In the genomic region with DNA sequence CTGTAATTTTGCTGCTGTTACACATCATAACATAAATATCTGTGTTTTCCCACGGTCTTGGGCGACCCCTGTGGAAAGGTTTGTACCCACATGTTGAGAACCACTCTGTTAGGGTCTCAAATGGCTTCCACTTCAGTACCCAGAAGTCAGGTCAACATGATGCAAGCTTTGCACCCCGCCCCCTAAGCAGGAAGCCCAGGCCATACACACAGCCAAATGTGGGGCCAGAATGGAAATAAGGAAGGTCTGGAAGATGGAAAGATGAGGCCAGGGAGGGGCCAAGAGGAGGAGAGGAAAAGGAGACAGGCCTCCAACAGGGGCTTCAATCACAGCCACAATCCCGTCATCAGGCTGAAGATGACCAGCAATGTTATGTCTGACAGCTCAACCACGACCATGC, we compare ENCODE assay signal across 7 mouse cellular contexts. TPM values are rescaled to one million over a fixed set of nuclear protein-coding genes. Genes with fewer than 3 reads are reported as not detected.
DNase-seq lines count a peak whose midpoint lies in the region; ATAC-seq lines count a peak whose summit lies in the region.

No protein-coding gene starts in this region.

- intact Hi-C loops in left cerebral cortex, postnatal 14 days (cut with DNase I), result loop anchor here (2.0 kb wide), 1 partner anchor 37 kb away; a partner anchor contains a TSS

- H3K27me3 ChIP-seq in heart, embryonic 15.5 days, result no peaks in the 10 kb centered on the region
- no peaks in the 10 kb centered on the region for H3K27me3 ChIP-seq in liver, embryonic 16.5 days (ENCODE audit: control insufficient read depth, insufficient read depth, low read depth, low read length)

- no peaks in the 10 kb centered on the region for H3K9me3 ChIP-seq in heart, embryonic 15.5 days (replicated peaks)
- no peaks in the 10 kb centered on the region for H3K9me3 ChIP-seq in liver, embryonic 16.5 days (replicated peaks; ENCODE audit: control insufficient read depth, low read length)

- DNase-seq in 3134 (ENCODE audit: extremely low read depth, insufficient read length, low spot score) (peak; percentile 47), 416B (ENCODE audit: low read depth) (peak; percentile 64)
- no peak for DNase-seq in right cerebral cortex, postnatal 36 days (ENCODE audit: low spot score in 2 of 2)
- DNase-seq in layer of hippocampus, adult 18-20 months (ENCODE audit: low spot score in 2 of 2), result no peak
- no peak for DNase-seq in left cerebral cortex, postnatal 14 days (ENCODE audit: low spot score in 2 of 2)

- no peak overlapping the region for H3K4me3 ChIP-seq in heart, embryonic 15.5 days
- no peak overlapping the region for H3K4me3 ChIP-seq in liver, embryonic 16.5 days (ENCODE audit: low read depth, low read length)

- no peak overlapping the region for H3K9ac ChIP-seq in heart, embryonic 15.5 days
- no peak overlapping the region for H3K9ac ChIP-seq in liver, embryonic 16.5 days (ENCODE audit: low read depth, low read length)

- 39% methylated on average over 5 of the region's 5 CpGs for WGBS in heart, embryonic 15.5 days
- 43% methylated on average over 5 of the region's 5 CpGs for WGBS in liver, embryonic 16.5 days (ENCODE audit: insufficient replicate concordance)

- H3K4me2 ChIP-seq in heart, embryonic 15.5 days, result peak overlapping the region; percentile 66
- H3K4me2 ChIP-seq in liver, embryonic 16.5 days (ENCODE audit: low read depth, low read length), result no peak overlapping the region

- ATAC-seq in heart, embryonic 15.5 days (replicated peaks; ENCODE audit: insufficient number of reproducible peaks, insufficient read depth, low FRiP score, low read depth), result no peak
- no peak for ATAC-seq in liver, embryonic 16.5 days (ENCODE audit: low read depth)

- H3K27ac ChIP-seq in heart, embryonic 15.5 days, result peak overlapping the region; percentile 98
- 0 out of 2 replicates have a peak overlapping the region, but pooled peaks have one; percentile 27 for H3K27ac ChIP-seq in liver, embryonic 16.5 days (ENCODE audit: low read length)

- no peaks in the 10 kb centered on the region for H3K36me3 ChIP-seq in heart, embryonic 15.5 days
- H3K36me3 ChIP-seq in liver, embryonic 16.5 days (ENCODE audit: control insufficient read depth, insufficient read depth), result no peaks in the 10 kb centered on the region

- H3K4me1 ChIP-seq in heart, embryonic 15.5 days (replicated peaks), result peaks cover 88% of the 10 kb centered on the region
- H3K4me1 ChIP-seq in liver, embryonic 16.5 days (ENCODE audit: control insufficient read depth, low read depth, low read length), result peaks cover 24% of the 10 kb centered on the region

RNA-seq across cellular contexts. Expression of a gene that starts 37.1 kb away (rescaled TPM):
- polyA plus RNA-seq in heart, embryonic 15.5 days (2015; fragmentation: Nextera tagmentation; extraction: Ambion mirVana), result 14.9 and 22.2 TPM in 2 replicates
- polyA plus RNA-seq in liver, embryonic 16.5 days (2015; fragmentation: Nextera tagmentation; extraction: Ambion mirVana), result 3.4 and 4.2 TPM in 2 replicates
- 100 to 1,000 TPM; 291 to 298 TPM for total RNA-seq in layer of hippocampus, adult 18-20 months (2021)
- 100 to 1,000 TPM; 171 to 175 TPM for total RNA-seq in left cerebral cortex, postnatal 14 days (2021)

Comparison
In these comparisons a context has a peak if more than half of its experiments do, and no peak if none do; other contexts are left out.
1. DNase-seq: peak in 3134 (single experiment) and 416B (single experiment); none in right cerebral cortex, postnatal 36 days (0 of 2), layer of hippocampus, adult 18-20 months (0 of 2) and left cerebral cortex, postnatal 14 days (0 of 2).